Mouse (Mus musculus) A20 (cell line): ENCODE measurements around the gene Gm43552.

Experiments used
- DNase-seq: peaks from one replicate; pipeline ENCODE4 v3.0.0-alpha.2; 2011; ENCODE audit warnings: low read depth, low spot score

Gene Gm43552

GRCm38 (mm10) chr5:65438041-65438440, 54.6 kb downstream of the Gm43552 start:
- no peak for DNase-seq

GRCm38 (mm10) chr5:65435806-65436561, 56.6 kb downstream of the Gm43552 start, which contains the start of gene Ugdh:
TSS of gene Ugdh (minus strand) at chr5:65435949.
- DNase-seq: peak; percentile 96

GRCm38 (mm10) chr5:65435363-65435805, 57.2 kb downstream of the Gm43552 start:
- no peak for DNase-seq

GRCm38 (mm10) chr5:65434471-65435362, 57.9 kb downstream of the Gm43552 start:
- DNase-seq: peak; percentile 16

GRCm38 (mm10) chr5:65429441-65429840, 63.2 kb downstream of the Gm43552 start:
- DNase-seq: no peak

GRCm38 (mm10) chr5:65428321-65428720, 64.3 kb downstream of the Gm43552 start:
- DNase-seq: no peak

GRCm38 (mm10) chr5:65425251-65425650, 67.4 kb downstream of the Gm43552 start:
- DNase-seq: no peak

GRCm38 (mm10) chr5:65424215-65424614, 68.4 kb downstream of the Gm43552 start:
- DNase-seq: no peak

- DNase-seq: no peak
Measured at GRCm38 (mm10) chr5:65422803-65423202, 69.8 kb downstream of the Gm43552 start.

- no peak for DNase-seq
Measured at GRCm38 (mm10) chr5:65420822-65421221, 71.8 kb downstream of the Gm43552 start.

- DNase-seq: peak; percentile 78
Measured at GRCm38 (mm10) chr5:65419136-65419535, 73.5 kb downstream of the Gm43552 start.

GRCm38 (mm10) chr5:65415653-65416458, 76.8 kb downstream of the Gm43552 start:
- no peak for DNase-seq

- no peak for DNase-seq
Measured at GRCm38 (mm10) chr5:65407989-65408388, 84.6 kb downstream of the Gm43552 start.

- DNase-seq: peak; percentile 82
Measured at GRCm38 (mm10) chr5:65401251-65401994, 91.2 kb downstream of the Gm43552 start.

- peak; percentile 30 for DNase-seq
Measured at GRCm38 (mm10) chr5:65394425-65394824, 98.2 kb downstream of the Gm43552 start.

GRCm38 (mm10) chr5:65391753-65392152, 100.9 kb downstream of the Gm43552 start:
- no peak for DNase-seq

- DNase-seq: peak; percentile 98
Measured at GRCm38 (mm10) chr5:65390648-65391644, 101.7 kb downstream of the Gm43552 start, which contains the start of the genes Rpl9 and Lias. TSS of gene Rpl9 (minus strand) at chr5:65391444. TSS of gene Lias (plus strand) at chr5:65391497.

- DNase-seq: peak; percentile 28
Measured at GRCm38 (mm10) chr5:65387008-65387867, 105.4 kb downstream of the Gm43552 start.
